ENCODE assay signal across 10 mouse cellular contexts in genomic region chr8:79297763-79298162, GRCm38 (mm10). TPM values are rescaled to one million over a fixed set of nuclear protein-coding genes. Genes with fewer than 3 reads are reported as not detected.
A peak's percentile ranks its signal among the peaks of the same experiment; 100 is the strongest.
DNase-seq lines count a peak whose midpoint lies in the region; ATAC-seq and TF ChIP-seq lines count a peak whose summit lies in the region.
"Had no signal": no experiment of that assay in that cellular context is flagged by ENCODE, and none has a peak within 500 bp of the region (broad histone marks: within the 10 kb centered on the region; RNA-seq: fewer than 3 reads in every experiment).

No protein-coding gene starts in this region.

- peak; percentile 81 for DNase-seq in kidney, adult 18-20 months
- DNase-seq in adrenal gland, postnatal 14 days = peak; percentile 87
- DNase-seq in forelimb bud, embryonic 11.5 days (ENCODE audit: low read depth, low spot score) = peak; percentile 47
- peak; percentile 84 for DNase-seq in kidney, postnatal 0 days (ENCODE audit: low spot score)
- peak; percentile 27 for DNase-seq in liver, embryonic 13.5 days
- peak; percentile 71 to 79 for DNase-seq in right cerebral cortex, postnatal 10 days (ENCODE audit: low spot score in 2 of 2)
- DNase-seq in T-cell, adult 2 months (ENCODE audit: low spot score) = no peak

- H3K4me3 ChIP-seq in kidney, embryonic 14.5 days (ENCODE audit: low read length) = no peak overlapping the region
- H3K4me3 ChIP-seq in kidney, postnatal 0 days (replicated peaks; ENCODE audit: low read depth, low read length) = no peak overlapping the region
- H3K4me3 ChIP-seq in liver, embryonic 13.5 days (replicated peaks) = no peak overlapping the region
- H3K4me3 ChIP-seq: embryonic facial prominence, embryonic 15.5 days; neural tube, embryonic 12.5 days had no signal

- no peak overlapping the region for H3K9ac ChIP-seq in kidney, embryonic 14.5 days (ENCODE audit: low read depth, low read length)
- no peak overlapping the region for H3K9ac ChIP-seq in kidney, postnatal 0 days (ENCODE audit: low read depth, low read length)
- H3K9ac ChIP-seq in liver, embryonic 13.5 days = 0 out of 2 replicates have a peak overlapping the region, but pooled peaks have one; percentile 4
- H3K9ac ChIP-seq: embryonic facial prominence, embryonic 15.5 days; neural tube, embryonic 12.5 days had no signal

- H3K27me3 ChIP-seq in kidney, embryonic 14.5 days (ENCODE audit: control insufficient read depth, insufficient read depth, low read length) = no peaks in the 10 kb centered on the region
- H3K27me3 ChIP-seq in kidney, postnatal 0 days (ENCODE audit: insufficient read depth, low read length) = no peaks in the 10 kb centered on the region
- H3K27me3 ChIP-seq in liver, embryonic 13.5 days = no peaks in the 10 kb centered on the region
- H3K27me3 ChIP-seq: embryonic facial prominence, embryonic 15.5 days; neural tube, embryonic 12.5 days had no signal

- no peak for ATAC-seq in kidney, embryonic 14.5 days (ENCODE audit: low FRiP score, low TSS enrichment)
- no peak for ATAC-seq in kidney, postnatal 0 days (replicated peaks; ENCODE audit: low FRiP score, low read depth)
- no peak for ATAC-seq in liver, embryonic 13.5 days (ENCODE audit: low read depth)

- H3K4me2 ChIP-seq in kidney, embryonic 14.5 days (replicated peaks; ENCODE audit: low read depth, low read length) = no peak overlapping the region
- H3K4me2 ChIP-seq in kidney, postnatal 0 days (ENCODE audit: low read length) = no peak overlapping the region
- H3K4me2 ChIP-seq in liver, embryonic 13.5 days = no peak overlapping the region
- H3K4me2 ChIP-seq: embryonic facial prominence, embryonic 15.5 days; neural tube, embryonic 12.5 days had no signal

- TF ChIP-seq CTCF in kidney, postnatal 0 days (IDR thresholded peaks at IDR 0.05; ENCODE audit: low read depth) = peak; percentile 95

- no peaks in the 10 kb centered on the region for H3K9me3 ChIP-seq in kidney, embryonic 14.5 days (ENCODE audit: control insufficient read depth, low read length)
- no peaks in the 10 kb centered on the region for H3K9me3 ChIP-seq in kidney, postnatal 0 days (replicated peaks; ENCODE audit: low read length)
- H3K9me3 ChIP-seq in liver, embryonic 13.5 days (replicated peaks) = no peaks in the 10 kb centered on the region
- H3K9me3 ChIP-seq: embryonic facial prominence, embryonic 15.5 days; neural tube, embryonic 12.5 days had no signal

- H3K4me1 ChIP-seq in kidney, embryonic 14.5 days (ENCODE audit: control insufficient read depth, insufficient read depth, low read length) = peaks cover 10% of the 10 kb centered on the region; the same call in 1 of the 2 replicates
- 0 out of 2 replicates have a peak, but pooled peaks cover 9% of the 10 kb centered on the region for H3K4me1 ChIP-seq in kidney, postnatal 0 days (replicated peaks; ENCODE audit: insufficient read depth, low read length)
- peaks cover 23% of the 10 kb centered on the region for H3K4me1 ChIP-seq in liver, embryonic 13.5 days (replicated peaks)

- H3K27ac ChIP-seq in kidney, embryonic 14.5 days (ENCODE audit: low read depth, low read length) = no peak overlapping the region
- H3K27ac ChIP-seq in kidney, postnatal 0 days = no peak overlapping the region
- no peak overlapping the region for H3K27ac ChIP-seq in liver, embryonic 13.5 days
- H3K27ac ChIP-seq: embryonic facial prominence, embryonic 15.5 days; neural tube, embryonic 12.5 days had no signal

- 51% methylated on average over 3 of the region's 3 CpGs for WGBS in kidney, embryonic 14.5 days
- 39% methylated on average over 3 of the region's 3 CpGs for WGBS in kidney, postnatal 0 days
- 43% methylated on average over 3 of the region's 3 CpGs for WGBS in liver, embryonic 13.5 days (ENCODE audit: insufficient replicate concordance)

- no peaks in the 10 kb centered on the region for H3K36me3 ChIP-seq in kidney, embryonic 14.5 days (ENCODE audit: control insufficient read depth, insufficient read depth, low read length)
- no peaks in the 10 kb centered on the region for H3K36me3 ChIP-seq in kidney, postnatal 0 days (ENCODE audit: insufficient read depth, low read length)
- no peaks in the 10 kb centered on the region for H3K36me3 ChIP-seq in liver, embryonic 13.5 days
- H3K36me3 ChIP-seq: embryonic facial prominence, embryonic 15.5 days; neural tube, embryonic 12.5 days had no signal

RNA-seq across cellular contexts. Expression of gene Mmaa, which starts 3.0 kb away (rescaled TPM):
- polyA plus RNA-seq in kidney, embryonic 14.5 days (2014; fragmentation: Nextera tagmentation; extraction: Ambion mirVana) = 10.5 and 11.6 TPM in 2 replicates
- 28.8 and 36.6 TPM in 2 replicates for total RNA-seq in adrenal gland, postnatal 14 days (2021)
- polyA plus RNA-seq in kidney, postnatal 0 days (2015; fragmentation: Nextera tagmentation; extraction: Ambion mirVana) = 14.8 and 15.0 TPM in 2 replicates
- polyA plus RNA-seq in liver, embryonic 13.5 days (2015; fragmentation: Nextera tagmentation; extraction: Ambion mirVana) = 5.2 and 5.8 TPM in 2 replicates

RNA-seq across cellular contexts. Expression of gene 1700011L22Rik, which starts 49.4 kb away (rescaled TPM):
- polyA plus RNA-seq in kidney, embryonic 14.5 days (2014; fragmentation: Nextera tagmentation; extraction: Ambion mirVana) = not detected in 2 replicates
- not detected in 2 replicates for total RNA-seq in adrenal gland, postnatal 14 days (2021)
- not detected in 2 replicates for polyA plus RNA-seq in kidney, postnatal 0 days (2015; fragmentation: Nextera tagmentation; extraction: Ambion mirVana)
- polyA plus RNA-seq in liver, embryonic 13.5 days (2015; fragmentation: Nextera tagmentation; extraction: Ambion mirVana) = not detected in 2 replicates
- polyA plus RNA-seq: embryonic facial prominence, embryonic 15.5 days; neural tube, embryonic 12.5 days had no signal
